Mouse (Mus musculus): Measurements from ENCODE around the gene Ndufc2. TPM values are rescaled to one million over a fixed set of nuclear protein-coding genes. Genes with fewer than 3 reads are reported as not detected.

The Ndufc2 gene
- 386 and 389 TPM in 2 replicates for polyA plus RNA-seq (2014; fragmentation: Nextera tagmentation; extraction: Ambion mirVana)

- H3K9ac ChIP-seq (ENCODE audit: low read length), result peak within 1 kb of the TSS; percentile 95
- under 1% methylated on average over 54 of the region's 54 CpGs for WGBS
- peak within 1 kb of the TSS; percentile 92 for H3K4me3 ChIP-seq (ENCODE audit: low read depth, low read length)
- H3K27ac ChIP-seq (ENCODE audit: low read depth), result peak within 1 kb of the TSS; percentile 84
- H3K27me3 ChIP-seq (replicated peaks; ENCODE audit: control insufficient read depth, insufficient read depth, low read length), result no peaks in the 10 kb centered on the region
- no peaks in the 10 kb centered on the region for H3K36me3 ChIP-seq (ENCODE audit: control insufficient read depth, insufficient read depth, low read length)
- H3K4me2 ChIP-seq (ENCODE audit: low read length), result peak within 1 kb of the TSS; percentile 68
- peaks cover 9% of the 10 kb centered on the region for H3K4me1 ChIP-seq (replicated peaks; ENCODE audit: control insufficient read depth, insufficient read depth, low read length)
- ATAC-seq (replicated peaks; ENCODE audit: low FRiP score, low TSS enrichment, low read depth) (peak; percentile 92), DNase-seq (ENCODE audit: low spot score) (peak; percentile 94)
- H3K9me3 ChIP-seq (ENCODE audit: control insufficient read depth, low read length), result no peaks in the 10 kb centered on the region
Measured at GRCm38 (mm10) chr7:97399960-97400715, at the start of gene Ndufc2. Gene Ndufc2 (plus strand): TSS chr7:97400003.

DNA sequence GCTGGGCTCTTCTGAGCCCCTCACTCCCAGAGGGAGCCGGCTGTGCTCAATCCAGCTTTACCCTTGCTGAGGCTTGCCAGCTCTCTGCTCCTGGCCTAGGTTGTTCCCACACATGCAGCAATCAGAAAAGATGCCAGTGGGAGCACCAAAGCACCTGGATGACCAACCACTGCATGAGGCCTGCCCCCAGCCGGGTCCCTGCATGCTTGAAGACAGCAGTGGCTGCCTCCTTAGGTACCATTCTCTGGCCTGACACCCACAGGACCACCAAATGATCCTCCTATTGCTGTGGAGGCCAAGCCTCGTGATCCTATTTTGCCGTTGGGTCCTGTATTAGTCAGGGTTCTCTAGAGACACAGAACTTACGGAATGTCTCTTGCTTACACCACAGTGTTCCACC is 48.9 kb upstream of the Ndufc2 start:
- DNase-seq (ENCODE audit: low spot score), result no peak
- Histone ChIP-seq H3K4me3 (ENCODE audit: low read depth, low read length) (no peak overlapping the region), H3K4me2 (ENCODE audit: low read length) (no peak overlapping the region), H3K27ac (ENCODE audit: low read depth) (no peak overlapping the region), H3K36me3 (ENCODE audit: control insufficient read depth, insufficient read depth, low read length) (no peaks in the 10 kb centered on the region), H3K4me1 (replicated peaks; ENCODE audit: control insufficient read depth, insufficient read depth, low read length) (peaks cover 6% of the 10 kb centered on the region; the same call in 1 of the 2 replicates), H3K9ac (ENCODE audit: low read length) (no peak overlapping the region), H3K27me3 (replicated peaks; ENCODE audit: control insufficient read depth, insufficient read depth, low read length) (no peaks in the 10 kb centered on the region), H3K9me3 (ENCODE audit: control insufficient read depth, low read length) (no peaks in the 10 kb centered on the region)
- ATAC-seq (replicated peaks; ENCODE audit: low FRiP score, low TSS enrichment, low read depth), result no peak
- 94% methylated on average over 5 of the region's 5 CpGs for WGBS

GRCm38 (mm10) chr7:97351792-97352513 is 47.9 kb upstream of the Ndufc2 start:
- Histone ChIP-seq H3K27ac (ENCODE audit: low read depth) (no peak overlapping the region), H3K4me2 (ENCODE audit: low read length) (no peak overlapping the region), H3K9ac (ENCODE audit: low read length) (no peak overlapping the region), H3K27me3 (replicated peaks; ENCODE audit: control insufficient read depth, insufficient read depth, low read length) (no peaks in the 10 kb centered on the region), H3K9me3 (ENCODE audit: control insufficient read depth, low read length) (no peaks in the 10 kb centered on the region), H3K4me3 (ENCODE audit: low read depth, low read length) (no peak overlapping the region), H3K4me1 (replicated peaks; ENCODE audit: control insufficient read depth, insufficient read depth, low read length) (peaks cover 6% of the 10 kb centered on the region; the same call in 1 of the 2 replicates), H3K36me3 (ENCODE audit: control insufficient read depth, insufficient read depth, low read length) (no peaks in the 10 kb centered on the region)
- DNase-seq (ENCODE audit: low spot score) (no peak), ATAC-seq (replicated peaks; ENCODE audit: low FRiP score, low TSS enrichment, low read depth) (no peak)
- 86% methylated on average over 11 of the region's 11 CpGs for WGBS

GRCm38 (mm10) chr7:97353356-97353755 is 46.4 kb upstream of the Ndufc2 start:
- no peak overlapping the region for H3K27ac ChIP-seq (ENCODE audit: low read depth)
- no peaks in the 10 kb centered on the region for H3K9me3 ChIP-seq (ENCODE audit: control insufficient read depth, low read length)
- 80% methylated on average over 6 of the region's 6 CpGs for WGBS
- peaks cover 6% of the 10 kb centered on the region; the same call in 1 of the 2 replicates for H3K4me1 ChIP-seq (replicated peaks; ENCODE audit: control insufficient read depth, insufficient read depth, low read length)
- no peaks in the 10 kb centered on the region for H3K27me3 ChIP-seq (replicated peaks; ENCODE audit: control insufficient read depth, insufficient read depth, low read length)
- ATAC-seq (replicated peaks; ENCODE audit: low FRiP score, low TSS enrichment, low read depth) (no peak), DNase-seq (ENCODE audit: low spot score) (no peak)
- H3K9ac ChIP-seq (ENCODE audit: low read length), result no peak overlapping the region
- H3K36me3 ChIP-seq (ENCODE audit: control insufficient read depth, insufficient read depth, low read length), result no peaks in the 10 kb centered on the region
- H3K4me2 ChIP-seq (ENCODE audit: low read length), result no peak overlapping the region
- H3K4me3 ChIP-seq (ENCODE audit: low read depth, low read length), result no peak overlapping the region

- Histone ChIP-seq H3K36me3 (ENCODE audit: control insufficient read depth, insufficient read depth, low read length) (no peaks in the 10 kb centered on the region), H3K27ac (ENCODE audit: low read depth) (no peak overlapping the region), H3K4me3 (ENCODE audit: low read depth, low read length) (no peak overlapping the region), H3K4me1 (replicated peaks; ENCODE audit: control insufficient read depth, insufficient read depth, low read length) (peaks cover 6% of the 10 kb centered on the region; the same call in 1 of the 2 replicates), H3K27me3 (replicated peaks; ENCODE audit: control insufficient read depth, insufficient read depth, low read length) (no peaks in the 10 kb centered on the region), H3K4me2 (ENCODE audit: low read length) (no peak overlapping the region), H3K9me3 (ENCODE audit: control insufficient read depth, low read length) (no peaks in the 10 kb centered on the region), H3K9ac (ENCODE audit: low read length) (no peak overlapping the region)
- 38% methylated on average over 13 of the region's 13 CpGs for WGBS
- no peak for DNase-seq (ENCODE audit: low spot score)
- no peak for ATAC-seq (replicated peaks; ENCODE audit: low FRiP score, low TSS enrichment, low read depth)
Measured at GRCm38 (mm10) chr7:97355068-97355841, 44.5 kb upstream of the Ndufc2 start.

DNA sequence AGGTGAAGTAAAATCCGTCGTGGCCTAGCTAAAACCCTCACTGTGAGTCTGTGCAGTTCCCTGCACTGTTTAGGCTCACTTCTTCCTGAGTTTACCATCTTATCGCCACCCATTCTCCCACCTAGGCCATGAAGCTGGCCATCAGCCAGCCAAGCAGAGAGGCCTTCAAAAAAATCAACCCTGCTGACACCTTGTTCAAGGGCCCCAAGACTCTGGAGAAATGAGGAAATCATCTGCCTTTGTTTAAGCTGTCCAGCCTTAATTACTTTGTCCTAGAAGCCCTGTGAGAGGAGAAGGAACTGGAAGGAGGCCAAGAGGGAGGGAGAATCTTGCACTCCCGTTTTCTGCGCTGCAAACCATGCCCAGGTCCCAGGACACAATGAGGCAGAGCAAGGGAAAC is 43.5 kb upstream of the Ndufc2 start:
- WGBS, result 73% methylated on average over 5 of the region's 5 CpGs
- no peak for DNase-seq (ENCODE audit: low spot score)
- Histone ChIP-seq H3K9ac (ENCODE audit: low read length) (no peak overlapping the region), H3K36me3 (ENCODE audit: control insufficient read depth, insufficient read depth, low read length) (no peaks in the 10 kb centered on the region), H3K9me3 (ENCODE audit: control insufficient read depth, low read length) (no peaks in the 10 kb centered on the region), H3K27ac (ENCODE audit: low read depth) (no peak overlapping the region), H3K27me3 (replicated peaks; ENCODE audit: control insufficient read depth, insufficient read depth, low read length) (no peaks in the 10 kb centered on the region), H3K4me2 (ENCODE audit: low read length) (no peak overlapping the region), H3K4me3 (ENCODE audit: low read depth, low read length) (no peak overlapping the region), H3K4me1 (replicated peaks; ENCODE audit: control insufficient read depth, insufficient read depth, low read length) (peaks cover 6% of the 10 kb centered on the region; the same call in 1 of the 2 replicates)
- ATAC-seq (replicated peaks; ENCODE audit: low FRiP score, low TSS enrichment, low read depth), result no peak

DNA sequence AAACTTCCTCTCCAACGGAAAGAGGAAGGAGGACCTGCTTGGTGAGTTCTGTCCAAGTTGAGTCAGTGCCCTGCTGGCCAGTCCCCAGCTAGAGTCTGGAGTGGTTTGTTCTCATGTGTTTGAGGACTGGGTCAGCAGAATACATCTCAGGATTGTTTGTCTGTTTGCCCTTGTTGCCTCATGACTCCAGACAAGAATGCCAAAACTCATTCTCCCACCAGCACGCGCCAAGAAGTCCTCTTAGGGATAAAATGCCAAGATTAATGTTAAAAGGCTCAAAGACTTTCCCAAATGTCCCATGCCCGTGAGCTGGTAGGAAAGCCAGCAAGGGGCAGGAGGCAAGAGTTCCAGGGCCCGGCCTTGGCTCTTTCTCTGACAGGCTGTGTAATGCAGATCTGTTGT is 42.9 kb upstream of the Ndufc2 start:
- 74% methylated on average over 5 of the region's 5 CpGs for WGBS
- ATAC-seq (replicated peaks; ENCODE audit: low FRiP score, low TSS enrichment, low read depth) (no peak), DNase-seq (ENCODE audit: low spot score) (no peak)
- no peaks in the 10 kb centered on the region for H3K9me3 ChIP-seq (ENCODE audit: control insufficient read depth, low read length)
- H3K4me3 ChIP-seq (ENCODE audit: low read depth, low read length), result no peak overlapping the region
- H3K9ac ChIP-seq (ENCODE audit: low read length), result no peak overlapping the region
- no peak overlapping the region for H3K27ac ChIP-seq (ENCODE audit: low read depth)
- H3K36me3 ChIP-seq (ENCODE audit: control insufficient read depth, insufficient read depth, low read length), result no peaks in the 10 kb centered on the region
- no peak overlapping the region for H3K4me2 ChIP-seq (ENCODE audit: low read length)
- no peaks in the 10 kb centered on the region for H3K27me3 ChIP-seq (replicated peaks; ENCODE audit: control insufficient read depth, insufficient read depth, low read length)
- peaks cover 6% of the 10 kb centered on the region; the same call in 1 of the 2 replicates for H3K4me1 ChIP-seq (replicated peaks; ENCODE audit: control insufficient read depth, insufficient read depth, low read length)

- Histone ChIP-seq H3K9ac (ENCODE audit: low read length) (no peak overlapping the region), H3K27ac (ENCODE audit: low read depth) (no peak overlapping the region), H3K9me3 (ENCODE audit: control insufficient read depth, low read length) (no peaks in the 10 kb centered on the region), H3K4me3 (ENCODE audit: low read depth, low read length) (no peak overlapping the region), H3K27me3 (replicated peaks; ENCODE audit: control insufficient read depth, insufficient read depth, low read length) (no peaks in the 10 kb centered on the region), H3K4me2 (ENCODE audit: low read length) (no peak overlapping the region), H3K36me3 (ENCODE audit: control insufficient read depth, insufficient read depth, low read length) (no peaks in the 10 kb centered on the region), H3K4me1 (replicated peaks; ENCODE audit: control insufficient read depth, insufficient read depth, low read length) (peaks cover 6% of the 10 kb centered on the region; the same call in 1 of the 2 replicates)
- no peak for ATAC-seq (replicated peaks; ENCODE audit: low FRiP score, low TSS enrichment, low read depth)
- DNase-seq (ENCODE audit: low spot score), result no peak
- WGBS, result 72% methylated on average over 3 of the region's 3 CpGs
Measured at GRCm38 (mm10) chr7:97357840-97358239, 42.0 kb upstream of the Ndufc2 start.

Measured in intestine, embryonic 14.5 days (tissue).